Mouse (Mus musculus): ENCODE measurements around the gene Ninj2. TPM values are rescaled to one million over a fixed set of nuclear protein-coding genes. Genes with fewer than 3 reads are reported as not detected.

Gene Ninj2
- polyA plus RNA-seq (2021; fragmentation: Nextera tagmentation) = 6.2 and 9.5 TPM in 2 replicates
- long read RNA-seq, experiment 1, partial matches to known transcripts = 1 of 7 reads
- long read RNA-seq, experiment 1, other reads (novel, unspliced or antisense) = 5 of 7 reads
- long read RNA-seq, experiment 2, transcript Ninj2-202 (4 exons, 853 nt) = major isoform, 7 of 10 reads
- long read RNA-seq, experiment 2, partial matches to known transcripts = 1 of 10 reads
- long read RNA-seq, experiment 2, other reads (novel, unspliced or antisense) = 2 of 10 reads

DNA sequence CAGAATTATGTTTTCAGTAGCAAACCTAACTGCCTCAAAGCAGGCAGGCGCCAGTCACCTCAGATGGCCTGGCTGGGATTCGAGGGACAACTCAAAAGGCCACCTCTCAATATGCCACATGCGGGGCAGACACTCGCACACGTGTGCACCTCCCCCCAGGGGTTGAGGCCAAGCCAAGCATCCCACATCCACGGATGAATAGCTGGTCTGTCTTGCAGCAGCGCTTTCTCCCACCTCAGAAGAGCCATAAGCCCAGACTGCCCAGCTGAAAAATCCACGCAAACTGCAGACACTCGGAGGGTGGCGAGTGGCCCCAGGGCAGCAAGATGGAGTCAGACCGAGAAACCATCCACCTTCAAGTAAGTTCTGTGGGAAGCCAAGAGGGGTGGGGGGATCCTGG lies at the start of gene Ninj2:
TSS of gene Ninj2 (plus strand) at position 251 of the 400 bp plus-strand sequence.

Other genes with a start within 250 kb of the Ninj2 start
- 11.5 and 11.7 TPM in 2 replicates for gene Erc1, start 245.2 kb upstream of the Ninj2 start, polyA plus RNA-seq (2021; fragmentation: Nextera tagmentation)
- gene Rad52, start 190.7 kb upstream of the Ninj2 start, polyA plus RNA-seq (2021; fragmentation: Nextera tagmentation) = 19.7 and 20.7 TPM in 2 replicates
- gene Wnk1, start 54.7 kb upstream of the Ninj2 start, polyA plus RNA-seq (2021; fragmentation: Nextera tagmentation) = 21.3 and 28.1 TPM in 2 replicates
- gene D330020A13Rik, start 201.0 kb downstream of the Ninj2 start, polyA plus RNA-seq (2021; fragmentation: Nextera tagmentation) = 0.14 TPM in 1 of 2 replicates, not detected in the other
- 0.11 and 0.26 TPM in 2 replicates for gene B4galnt3, start 201.2 kb downstream of the Ninj2 start, polyA plus RNA-seq (2021; fragmentation: Nextera tagmentation)

Measured in left cerebral cortex, adult 6 months (tissue).